Mouse (Mus musculus): ENCODE data around the gene Cyb5d1.

Gene Cyb5d1

GRCm38 (mm10) chr11:69366855-69367615 is 28.4 kb downstream of the Cyb5d1 start:
- in situ Hi-C loops (cut with MboI, MseI) = no loop called here

- in situ Hi-C loops (cut with MboI, MseI) = no loop called here
These were observed 29.1 kb downstream of the Cyb5d1 start for GRCm38 (mm10) chr11:69366157-69366854.

- in situ Hi-C loops (cut with MboI, MseI) = no loop called here
These were observed 29.7 kb downstream of the Cyb5d1 start for GRCm38 (mm10) chr11:69365722-69366121.

GRCm38 (mm10) chr11:69364910-69365309 is 30.5 kb downstream of the Cyb5d1 start:
- in situ Hi-C loops (cut with MboI, MseI) = no loop called here

GRCm38 (mm10) chr11:69364376-69364775 is 31.1 kb downstream of the Cyb5d1 start:
- in situ Hi-C loops (cut with MboI, MseI) = no loop called here

GRCm38 (mm10) chr11:69362479-69362878 is 33.0 kb downstream of the Cyb5d1 start:
- in situ Hi-C loops (cut with MboI, MseI) = no loop called here

GRCm38 (mm10) chr11:69362021-69362420 is 33.4 kb downstream of the Cyb5d1 start:
- in situ Hi-C loops (cut with MboI, MseI) = no loop called here

GRCm38 (mm10) chr11:69357690-69358089 is 37.7 kb downstream of the Cyb5d1 start:
- in situ Hi-C loops (cut with MboI, MseI) = no loop called here

- in situ Hi-C loops (cut with MboI, MseI) = no loop called here
These were observed 38.9 kb downstream of the Cyb5d1 start for GRCm38 (mm10) chr11:69356544-69356943.

GRCm38 (mm10) chr11:69346441-69346840 is 49.0 kb downstream of the Cyb5d1 start:
- in situ Hi-C loops (cut with MboI, MseI) = no loop called here
